Mouse (Mus musculus) A20 (cell line): Measurements from ENCODE around the gene Aldh9a1.

ENCODE experiments used
- DNase-seq: peaks from one replicate; pipeline ENCODE4 v3.0.0-alpha.2; 2011; ENCODE audit warnings: low read depth, low spot score

Gene Aldh9a1

GRCm38 (mm10) chr1:167384156-167384555, 34.4 kb downstream of the Aldh9a1 start:
- DNase-seq, result no peak

DNA sequence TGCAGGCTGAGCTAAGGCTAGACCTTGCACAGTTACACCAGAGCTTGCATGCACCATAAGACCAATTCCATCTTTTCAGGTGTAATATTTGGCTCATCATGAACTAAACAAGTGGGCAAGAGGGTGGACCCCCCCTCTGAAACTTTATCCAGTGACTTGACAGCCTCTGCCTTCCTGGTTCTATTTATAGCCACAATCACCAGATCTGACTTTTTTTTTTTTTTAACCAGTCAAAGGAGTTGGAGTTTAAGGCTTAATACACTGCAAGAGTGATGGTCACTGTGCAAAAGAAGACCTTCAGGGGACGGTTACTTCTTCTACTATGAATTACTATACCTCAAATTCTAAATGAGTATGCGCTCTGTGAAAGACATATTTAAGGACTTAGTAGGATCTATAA, 35.4 kb downstream of the Aldh9a1 start:
- no peak for DNase-seq

- DNase-seq, result no peak
These were observed 35.8 kb downstream of the Aldh9a1 start for GRCm38 (mm10) chr1:167385636-167386035.

DNA sequence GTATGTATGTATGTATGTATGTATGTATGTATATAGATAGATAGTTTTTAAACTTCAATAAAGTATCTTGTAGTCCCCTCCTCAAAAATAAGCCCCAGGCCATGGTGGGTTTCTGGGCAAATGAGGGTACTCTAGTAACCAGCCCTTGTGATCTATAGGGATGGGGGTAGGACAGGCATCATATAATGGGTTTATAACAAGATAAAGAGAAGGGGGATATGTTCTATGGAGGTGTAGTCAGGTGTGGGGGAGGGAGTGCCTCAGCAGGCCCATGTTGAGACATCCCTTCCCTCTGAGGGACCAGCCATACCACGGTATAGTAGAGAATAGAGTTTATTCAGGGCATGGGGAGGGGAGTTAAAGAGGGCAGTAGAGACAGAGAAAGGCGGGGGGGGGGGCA, 36.7 kb downstream of the Aldh9a1 start:
- DNase-seq, result no peak

GRCm38 (mm10) chr1:167387310-167387709, 37.5 kb downstream of the Aldh9a1 start:
- DNase-seq, result no peak

DNA sequence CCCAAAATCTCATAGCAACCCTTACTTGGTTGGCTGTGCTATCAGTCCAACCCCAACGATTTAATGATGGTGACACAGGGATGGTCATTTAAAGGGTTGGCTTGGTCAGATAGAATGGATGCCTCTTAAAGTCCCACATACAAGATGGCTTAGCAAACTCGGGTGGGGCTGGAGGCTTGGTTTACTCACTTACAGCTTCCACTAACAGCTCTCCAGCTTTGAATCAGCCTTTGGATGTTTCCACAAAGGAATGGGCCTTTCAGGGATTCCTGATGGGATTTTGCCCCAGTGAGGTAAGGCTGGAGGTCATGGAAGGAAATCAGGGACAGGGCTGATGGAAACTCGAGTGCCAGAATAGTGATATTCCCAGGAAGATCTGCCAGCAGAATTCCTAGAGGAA, 38.0 kb downstream of the Aldh9a1 start:
- no peak for DNase-seq

- DNase-seq, result no peak
These were observed 38.8 kb downstream of the Aldh9a1 start for GRCm38 (mm10) chr1:167388571-167388970.

GRCm38 (mm10) chr1:167389584-167389983, 39.8 kb downstream of the Aldh9a1 start:
- no peak for DNase-seq

- DNase-seq, result no peak
These were observed 40.6 kb downstream of the Aldh9a1 start for GRCm38 (mm10) chr1:167390381-167390780.

- DNase-seq, result no peak
These were observed 41.5 kb downstream of the Aldh9a1 start for GRCm38 (mm10) chr1:167391241-167391640.

- DNase-seq, result no peak
These were observed 42.3 kb downstream of the Aldh9a1 start for GRCm38 (mm10) chr1:167392031-167392640.

DNA sequence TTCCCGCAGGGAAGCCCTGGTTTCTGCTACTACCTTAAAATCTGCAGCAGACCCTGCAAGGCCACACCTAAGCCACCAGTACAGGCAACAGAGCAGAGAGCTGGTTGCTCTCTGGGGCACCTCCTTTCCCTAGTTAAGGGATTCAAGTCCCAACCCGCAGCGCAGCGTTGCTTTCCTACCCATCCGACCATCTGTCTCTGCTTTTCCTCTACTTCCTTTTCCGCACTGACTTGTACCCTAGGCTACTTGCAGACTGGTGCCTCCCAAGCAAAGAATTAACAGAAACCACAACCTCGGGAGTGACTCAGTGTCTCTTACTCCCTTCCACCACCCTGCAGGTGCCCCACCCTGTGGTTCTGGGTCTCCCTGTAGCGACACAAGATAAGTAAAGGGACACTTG, 42.9 kb downstream of the Aldh9a1 start:
- DNase-seq, result no peak

GRCm38 (mm10) chr1:167393281-167393680, 43.5 kb downstream of the Aldh9a1 start:
- no peak for DNase-seq

- DNase-seq, result peak; percentile 99
These were observed 44.1 kb downstream of the Aldh9a1 start, which contains the start of gene Mgst3 for GRCm38 (mm10) chr1:167393683-167394492. Gene Mgst3, minus strand, starts transcription at chr1:167393841.

- DNase-seq, result no peak
These were observed 55.4 kb downstream of the Aldh9a1 start for GRCm38 (mm10) chr1:167405237-167405636.

- DNase-seq, result no peak
These were observed 59.8 kb downstream of the Aldh9a1 start for GRCm38 (mm10) chr1:167409601-167410000.

DNA sequence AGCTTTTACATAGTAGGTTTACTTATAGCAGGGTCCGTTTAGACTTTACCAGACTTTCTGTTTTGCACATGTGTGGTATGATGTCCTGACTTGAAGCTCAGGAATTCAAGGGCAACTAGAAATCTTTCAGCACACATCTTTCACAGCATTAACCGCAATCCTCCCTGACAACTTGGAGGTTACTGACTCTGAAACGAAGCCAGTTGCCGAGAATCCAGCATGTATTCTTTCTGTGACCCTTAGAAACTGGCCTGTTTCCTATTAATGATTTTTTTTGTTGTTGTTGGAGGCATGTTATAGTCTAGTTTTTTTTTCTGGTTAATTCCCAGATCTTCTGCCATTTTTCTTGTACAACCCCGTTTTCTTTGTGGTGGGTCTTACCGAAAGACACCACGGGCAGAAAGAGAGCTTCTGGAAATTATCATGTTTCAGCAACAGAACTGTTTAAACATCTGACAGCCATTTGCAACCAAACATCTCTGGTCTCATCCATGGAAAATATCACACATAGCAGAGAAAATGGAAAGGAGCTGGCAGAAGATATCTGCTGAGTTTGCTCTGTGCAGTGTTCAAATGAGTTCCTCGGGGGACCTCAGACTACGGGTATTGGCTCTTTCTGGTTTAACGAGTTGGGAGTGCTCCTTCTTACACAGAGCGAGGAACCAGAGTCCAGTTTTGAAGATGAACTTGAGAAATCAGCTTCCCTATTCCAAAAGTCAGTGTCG, 62.4 kb downstream of the Aldh9a1 start:
- DNase-seq, result no peak

- DNase-seq, result peak; percentile 67
These were observed 65.1 kb downstream of the Aldh9a1 start for GRCm38 (mm10) chr1:167414846-167415245.
